Comparison of ENCODE assay signal across 23 mouse cellular contexts in the genomic region with DNA sequence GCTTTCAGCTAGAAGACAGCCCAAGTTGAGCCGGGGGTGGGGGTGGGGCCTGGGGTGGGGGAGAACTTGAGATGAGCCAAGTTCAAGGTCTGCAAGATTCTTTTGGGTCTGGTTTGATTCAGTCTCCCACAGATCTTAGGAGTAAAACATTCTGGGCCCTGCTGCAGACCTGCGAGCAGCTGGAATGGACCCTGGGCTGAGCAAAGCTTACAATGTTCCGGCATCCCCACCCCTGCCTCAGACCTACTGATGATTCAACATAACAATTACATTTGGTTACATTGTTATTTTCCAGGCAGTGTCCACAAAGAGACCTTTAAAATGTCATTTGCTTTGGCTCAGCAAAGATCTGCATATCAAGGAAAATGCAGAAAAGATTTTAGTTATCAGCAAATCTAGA.
"Had no signal": no experiment of that assay in that cellular context is flagged by ENCODE, and none has a peak within 500 bp of the region (broad histone marks: within the 10 kb centered on the region; RNA-seq: fewer than 3 reads in every experiment).

No protein-coding gene starts in this region.

- DNase-seq: gastrocnemius, adult 2 months; gastrocnemius, postnatal 10 days; gastrocnemius, postnatal 25 days; heart, adult 2 months; heart, postnatal 14 days; heart, postnatal 36 days; kidney, adult 18-20 months; kidney, adult 8-10 months; kidney, postnatal 10 days; kidney, postnatal 25 days; kidney, postnatal 4 days; layer of hippocampus, adult 9-11 months; layer of hippocampus, postnatal 36 days; liver; liver, embryonic 13.5 days had no signal

- H3K4me3 ChIP-seq: gastrocnemius, adult 2 months; heart, adult 2 months; heart, embryonic 13.5 days; heart, embryonic 15.5 days; hindbrain, embryonic 12.5 days; intestine, embryonic 15.5 days; limb, embryonic 10.5 days; limb, embryonic 12.5 days; liver, embryonic 13.5 days; liver, embryonic 15.5 days had no signal

- H3K9me3 ChIP-seq: heart, embryonic 13.5 days; heart, embryonic 15.5 days; hindbrain, embryonic 12.5 days; intestine, embryonic 15.5 days; limb, embryonic 10.5 days; limb, embryonic 12.5 days; liver, embryonic 13.5 days; liver, embryonic 15.5 days had no signal

- H3K4me1 ChIP-seq: hindbrain, embryonic 12.5 days; liver, embryonic 13.5 days; liver, embryonic 15.5 days had no signal

- H3K27ac ChIP-seq: gastrocnemius, adult 2 months; heart, adult 2 months; heart, embryonic 13.5 days; heart, embryonic 15.5 days; hindbrain, embryonic 12.5 days; hindbrain, embryonic 14.5 days; intestine, embryonic 15.5 days; limb, embryonic 12.5 days; liver, embryonic 13.5 days; liver, embryonic 15.5 days had no signal

- H3K27me3 ChIP-seq: heart, embryonic 13.5 days; heart, embryonic 15.5 days; hindbrain, embryonic 12.5 days; intestine, embryonic 15.5 days; limb, embryonic 12.5 days; liver, embryonic 13.5 days; liver, embryonic 15.5 days had no signal

- H3K36me3 ChIP-seq: heart, embryonic 13.5 days; heart, embryonic 15.5 days; hindbrain, embryonic 12.5 days; intestine, embryonic 15.5 days; limb, embryonic 10.5 days; limb, embryonic 12.5 days; liver, embryonic 13.5 days; liver, embryonic 15.5 days had no signal

- H3K9ac ChIP-seq: heart, embryonic 13.5 days; heart, embryonic 15.5 days; hindbrain, embryonic 12.5 days; hindbrain, embryonic 14.5 days; intestine, embryonic 15.5 days; limb, embryonic 12.5 days; liver, embryonic 13.5 days; liver, embryonic 15.5 days had no signal
